Mouse (Mus musculus) megakaryocyte, embryonic 14.5 days (primary cell): ENCODE measurements around the gene Skiv2l.
"Not testable (repeated sequence)": the region's sequence is repeated elsewhere in the genome, so short reads cannot be mapped to it uniquely, and the experiment has no call there.

ENCODE experiments used
- FLI1 ChIP-seq: IDR thresholded peaks from 2 replicates; pipeline ENCODE4 v1.6.1; 2012; ENCODE audit warnings: low read length, inconsistent platforms, mixed read lengths
- GATA1 ChIP-seq: IDR thresholded peaks from 3 replicates; pipeline ENCODE4 v1.6.1; 2012; ENCODE audit warnings: mixed read lengths, low read length, inconsistent platforms, borderline replicate concordance

DNA sequence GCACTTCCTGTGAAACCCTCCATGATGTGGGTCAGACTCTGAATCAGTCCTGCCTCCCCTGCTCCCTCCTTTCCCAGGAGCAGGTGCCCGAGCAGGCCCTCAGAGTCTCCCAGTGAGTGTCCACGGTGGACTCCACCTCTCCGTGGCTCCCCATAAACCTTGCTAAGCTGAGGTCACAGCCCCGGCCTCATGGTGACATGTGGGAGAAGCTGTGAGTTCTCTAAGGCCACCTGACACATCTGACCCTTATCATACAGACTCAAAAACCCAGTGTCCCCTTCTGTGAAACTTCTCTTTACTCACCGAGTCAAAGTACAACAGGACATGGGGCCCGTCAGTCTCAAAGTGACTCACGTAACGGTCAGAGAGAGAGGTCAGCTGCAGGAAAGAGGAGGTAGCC is 39.2 kb downstream of the Skiv2l start:
- not testable (repeated sequence) for TF ChIP-seq GATA1, FLI1
